Mouse (Mus musculus): ENCODE measurements around the gene Gm7714. TPM values are rescaled to one million over a fixed set of nuclear protein-coding genes. Genes with fewer than 3 reads are reported as not detected.
"Not testable (repeated sequence)": the region's sequence is repeated elsewhere in the genome, so short reads cannot be mapped to it uniquely, and the experiment has no call there.

The Gm7714 gene
- total RNA-seq (2017) = not detected in 2 replicates

- no peak for ATAC-seq (replicated peaks in 1 of 2; ENCODE audit: insufficient read depth in 1 of 2, low FRiP score in 2 of 2, low TSS enrichment in 1 of 2, low read depth in 1 of 2, poor library complexity in 2 of 2, severe bottlenecking in 2 of 2)
Measured at GRCm38 (mm10) chr5:88268619-88269018, at the start of gene Gm7714. Gene Gm7714, plus strand, starts transcription at chr5:88268919.

- ATAC-seq (replicated peaks in 1 of 2; ENCODE audit: insufficient read depth in 1 of 2, low FRiP score in 2 of 2, low TSS enrichment in 1 of 2, low read depth in 1 of 2, poor library complexity in 2 of 2, severe bottlenecking in 2 of 2) = no peak
Measured at GRCm38 (mm10) chr5:88256475-88256874, 12.2 kb upstream of the Gm7714 start.

- ATAC-seq (replicated peaks in 1 of 2; ENCODE audit: insufficient read depth in 1 of 2, low FRiP score in 2 of 2, low TSS enrichment in 1 of 2, low read depth in 1 of 2, poor library complexity in 2 of 2, severe bottlenecking in 2 of 2) = not testable (repeated sequence)
Measured at GRCm38 (mm10) chr5:88311307-88311706, 42.6 kb downstream of the Gm7714 start.

GRCm38 (mm10) chr5:88317012-88317411 is 48.3 kb downstream of the Gm7714 start, which contains the start of gene Prol1:
Gene Prol1, plus strand, starts transcription at chr5:88317312.
- no peak for ATAC-seq (replicated peaks in 1 of 2; ENCODE audit: insufficient read depth in 1 of 2, low FRiP score in 2 of 2, low TSS enrichment in 1 of 2, low read depth in 1 of 2, poor library complexity in 2 of 2, severe bottlenecking in 2 of 2)

Other genes starting within 250 kb of the Gm7714 start
- gene Smr2, start 182.4 kb upstream of the Gm7714 start, total RNA-seq (2017) = not detected in 2 replicates
- gene Gm11116, start 157.4 kb upstream of the Gm7714 start, total RNA-seq (2017) = not detected in 2 replicates
- gene Gm11115, start 114.8 kb upstream of the Gm7714 start, total RNA-seq (2017) = not detected in 2 replicates
- gene Prol1, start 48.4 kb downstream of the Gm7714 start, total RNA-seq (2017) = not detected in 2 replicates
- gene Amtn, start 107.2 kb downstream of the Gm7714 start, total RNA-seq (2017) = not detected in 2 replicates
- gene Ambn, start 187.1 kb downstream of the Gm7714 start, total RNA-seq (2017) = not detected in 2 replicates
- not detected in 2 replicates for gene Enam, start 219.1 kb downstream of the Gm7714 start, total RNA-seq (2017)